ENCODE assay signal across 8 mouse cellular contexts in the genomic region with DNA sequence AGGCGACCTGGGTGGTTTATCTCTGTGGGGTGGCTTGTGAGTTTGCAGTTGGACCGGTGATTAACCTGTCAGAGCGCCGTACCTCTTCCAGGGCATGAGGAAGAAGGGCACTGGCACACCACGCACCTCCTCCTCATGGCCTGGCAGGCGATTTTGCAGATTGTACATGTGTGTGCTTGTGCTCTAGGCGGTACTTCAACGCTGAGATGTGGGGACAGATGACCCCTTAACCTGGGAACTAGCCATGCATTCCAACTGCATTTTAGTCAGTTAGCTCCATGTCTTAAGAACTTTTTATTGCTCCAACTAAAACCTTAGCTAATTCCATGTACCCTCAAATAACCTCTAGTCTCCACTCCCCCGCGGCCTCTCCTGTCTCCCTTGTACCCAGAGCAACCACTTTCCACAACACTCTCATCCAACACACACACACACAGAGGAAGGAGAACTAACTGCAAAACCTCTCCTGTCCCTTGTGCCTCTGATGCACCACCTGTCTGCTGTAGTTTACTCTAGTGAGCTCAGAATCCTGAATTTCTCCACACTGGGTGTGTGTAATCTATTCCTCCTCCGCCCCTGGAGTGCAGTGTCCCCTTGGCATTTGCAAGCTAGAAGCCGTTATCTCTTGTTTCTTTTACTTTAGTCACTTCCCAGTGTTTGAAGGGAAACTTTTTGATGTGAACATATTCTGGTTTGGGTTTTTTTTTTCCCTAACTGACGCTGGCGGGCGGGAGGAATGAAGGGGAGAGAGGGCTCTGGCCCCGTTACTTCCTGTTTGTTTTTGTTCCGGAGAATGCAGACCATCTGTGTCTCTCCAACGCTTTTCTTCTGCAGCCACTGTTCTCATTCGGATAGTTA.
DNase-seq lines count a peak whose midpoint lies in the region; ATAC-seq and TF ChIP-seq lines count a peak whose summit lies in the region.

No protein-coding gene starts in this region.

- no peak overlapping the region for H3K9ac ChIP-seq in forebrain, embryonic 11.5 days (ENCODE audit: low read length)
- no peak overlapping the region for H3K9ac ChIP-seq in stomach, embryonic 15.5 days

- TF ChIP-seq POLR2A in cerebellum, adult 2 months (IDR thresholded peaks at IDR 0.05; ENCODE audit: borderline replicate concordance, insufficient read depth, low read length): no peak

- H3K27me3 ChIP-seq in forebrain, embryonic 10.5 days (ENCODE audit: poor library complexity, severe bottlenecking): no peaks in the 10 kb centered on the region
- H3K27me3 ChIP-seq in forebrain, embryonic 11.5 days (ENCODE audit: control insufficient read depth, insufficient read depth, low read length): no peaks in the 10 kb centered on the region
- no peaks in the 10 kb centered on the region for H3K27me3 ChIP-seq in heart, embryonic 10.5 days (ENCODE audit: insufficient read depth, poor library complexity, severe bottlenecking)
- H3K27me3 ChIP-seq in stomach, embryonic 15.5 days (replicated peaks): no peaks in the 10 kb centered on the region
- H3K27me3 ChIP-seq in cerebellum, adult 2 months (ENCODE audit: control insufficient read depth, insufficient read depth, low read length): no peaks in the 10 kb centered on the region

- WGBS in forebrain, embryonic 10.5 days: 58% methylated on average over 19 of the region's 19 CpGs
- 59% methylated on average over 19 of the region's 19 CpGs for WGBS in forebrain, embryonic 11.5 days
- WGBS in heart, embryonic 10.5 days: 35% methylated on average over 19 of the region's 19 CpGs
- 42% methylated on average over 19 of the region's 19 CpGs for WGBS in stomach, embryonic 15.5 days
- 51% methylated on average over 19 of the region's 19 CpGs for WGBS in cerebellum, adult 2 months

- TF ChIP-seq CTCF in cerebellum, adult 2 months (IDR thresholded peaks at IDR 0.05; ENCODE audit: borderline replicate concordance, insufficient read depth, low read depth, low read length): no peak

- H3K36me3 ChIP-seq in forebrain, embryonic 10.5 days (replicated peaks): no peaks in the 10 kb centered on the region
- H3K36me3 ChIP-seq in forebrain, embryonic 11.5 days (ENCODE audit: control insufficient read depth, insufficient read depth, low read length): no peaks in the 10 kb centered on the region
- H3K36me3 ChIP-seq in heart, embryonic 10.5 days: no peaks in the 10 kb centered on the region
- H3K36me3 ChIP-seq in stomach, embryonic 15.5 days: no peaks in the 10 kb centered on the region

- no peak for ATAC-seq in forebrain, embryonic 11.5 days (replicated peaks; ENCODE audit: low FRiP score)
- no peak for ATAC-seq in stomach, embryonic 15.5 days (ENCODE audit: insufficient read depth, low FRiP score, low read depth)

- no peak for DNase-seq in forebrain, embryonic 10.5 days (ENCODE audit: extremely low spot score, low spot score)
- DNase-seq in forebrain, embryonic 11.5 days (ENCODE audit: low spot score): no peak
- peak; percentile 58 for DNase-seq in Muller cell, postnatal 12 days (ENCODE audit: inconsistent ontology term)
- DNase-seq in heart, embryonic 10.5 days (ENCODE audit: low spot score): no peak
- DNase-seq in kidney, postnatal 14 days: peak; percentile 60
- no peak for DNase-seq in cerebellum, adult 2 months
- no peak for DNase-seq in urinary bladder, postnatal 25 days (ENCODE audit: low spot score)

- H3K4me1 ChIP-seq in forebrain, embryonic 10.5 days: peaks cover 41% of the 10 kb centered on the region
- peaks cover 23% of the 10 kb centered on the region; the same call in 1 of the 2 replicates for H3K4me1 ChIP-seq in forebrain, embryonic 11.5 days (replicated peaks; ENCODE audit: control insufficient read depth, insufficient read depth, low read length)
- peaks cover 44% of the 10 kb centered on the region for H3K4me1 ChIP-seq in heart, embryonic 10.5 days
- H3K4me1 ChIP-seq in stomach, embryonic 15.5 days: peaks cover 16% of the 10 kb centered on the region; the same call in 1 of the 2 replicates
- peaks cover 12% of the 10 kb centered on the region for H3K4me1 ChIP-seq in cerebellum, adult 2 months (ENCODE audit: control insufficient read depth, insufficient read depth, low read length)

- H3K9me3 ChIP-seq in forebrain, embryonic 10.5 days: no peaks in the 10 kb centered on the region
- H3K9me3 ChIP-seq in forebrain, embryonic 11.5 days (ENCODE audit: control insufficient read depth, low read length): no peaks in the 10 kb centered on the region
- H3K9me3 ChIP-seq in heart, embryonic 10.5 days: no peaks in the 10 kb centered on the region
- H3K9me3 ChIP-seq in stomach, embryonic 15.5 days: no peaks in the 10 kb centered on the region

- H3K4me3 ChIP-seq in forebrain, embryonic 10.5 days: no peak overlapping the region
- H3K4me3 ChIP-seq in forebrain, embryonic 11.5 days (ENCODE audit: low read depth, low read length): no peak overlapping the region
- H3K4me3 ChIP-seq in heart, embryonic 10.5 days: peak overlapping the region; percentile 12; the same call in 1 of the 2 replicates
- H3K4me3 ChIP-seq in stomach, embryonic 15.5 days (replicated peaks): no peak overlapping the region
- H3K4me3 ChIP-seq in cerebellum, adult 2 months (replicated peaks; ENCODE audit: insufficient read depth, low read depth, low read length): no peak overlapping the region

- H3K27ac ChIP-seq in forebrain, embryonic 10.5 days: peak overlapping the region; percentile 73
- H3K27ac ChIP-seq in forebrain, embryonic 11.5 days (ENCODE audit: low read depth, low read length): no peak overlapping the region
- peak overlapping the region; percentile 83 for H3K27ac ChIP-seq in heart, embryonic 10.5 days
- H3K27ac ChIP-seq in stomach, embryonic 15.5 days: peak overlapping the region; percentile 44
- H3K27ac ChIP-seq in cerebellum, adult 2 months (ENCODE audit: insufficient read depth, low read length): no peak overlapping the region

- no peak overlapping the region for H3K4me2 ChIP-seq in forebrain, embryonic 11.5 days (ENCODE audit: low read depth, low read length, severe bottlenecking)
- H3K4me2 ChIP-seq in stomach, embryonic 15.5 days: peak overlapping the region; percentile 16; the same call in 1 of the 2 replicates

Comparison
In these comparisons a context has a peak if more than half of its experiments do, and no peak if none do; other contexts are left out.
1. H3K27ac ChIP-seq: peak in forebrain, embryonic 10.5 days (single experiment), heart, embryonic 10.5 days (single experiment) and stomach, embryonic 15.5 days (single experiment); none in forebrain, embryonic 11.5 days (single experiment) and cerebellum, adult 2 months (single experiment).
2. DNase-seq: peak in Muller cell, postnatal 12 days (single experiment) and kidney, postnatal 14 days (single experiment); none in forebrain, embryonic 10.5 days (single experiment), forebrain, embryonic 11.5 days (single experiment), heart, embryonic 10.5 days (single experiment), cerebellum, adult 2 months (0 of 2) and urinary bladder, postnatal 25 days (single experiment).